Mouse (Mus musculus) left cerebral cortex, postnatal 4 days (tissue): Measurements from ENCODE around the gene Lrrc57. TPM values are rescaled to one million over a fixed set of nuclear protein-coding genes. Genes with fewer than 3 reads are reported as not detected.
A peak's percentile ranks its signal among the peaks of the same experiment; 100 is the strongest.
"Not testable (repeated sequence)": the region's sequence is repeated elsewhere in the genome, so short reads cannot be mapped to it uniquely, and the experiment has no call there.

ENCODE experiments used
- DNase-seq: peaks from one replicate; pipeline ENCODE4 v3.0.0-alpha.2; 2022
- intact Hi-C: fragments of 180-260 bp; cut with DNase I; formaldehyde crosslinking; loops from one replicate; pipeline ENCODE4 v1.15.1; 2025
- total RNA-seq, 2 experiments: library from RNA; stranded (reverse); gene quantifications; 2 replicates each; pipeline ENCODE4 v1.2.3; 2021

The Lrrc57 gene
- total RNA-seq, 2 experiments from 2014 or later, result 16.5 to 17.9 TPM

- no peak for DNase-seq
- intact Hi-C loops, result no loop called here
Measured at GRCm38 (mm10) chr2:120606021-120606690, 3.2 kb downstream of the Lrrc57 start.

DNA sequence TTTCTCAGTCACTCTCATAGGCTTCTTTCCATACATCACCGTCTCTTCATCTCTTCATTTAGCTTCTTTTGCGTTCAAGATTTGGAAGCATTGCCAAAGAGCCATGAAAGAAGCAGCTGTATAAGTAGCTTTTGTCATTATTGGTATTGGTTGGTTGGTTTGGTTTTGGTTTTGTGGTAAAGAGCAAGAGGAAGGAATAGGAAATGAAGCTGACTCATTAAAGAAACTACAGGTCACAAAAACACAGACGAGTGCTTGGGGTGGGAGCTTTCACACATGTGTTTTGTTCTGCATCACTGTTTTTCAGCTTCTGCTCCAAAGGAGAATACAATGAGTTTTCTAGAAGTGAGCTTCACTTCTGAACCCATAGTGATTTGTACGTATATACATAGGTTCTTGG, 9.8 kb downstream of the Lrrc57 start:
- intact Hi-C loops, result no loop called here
- no peak for DNase-seq

DNA sequence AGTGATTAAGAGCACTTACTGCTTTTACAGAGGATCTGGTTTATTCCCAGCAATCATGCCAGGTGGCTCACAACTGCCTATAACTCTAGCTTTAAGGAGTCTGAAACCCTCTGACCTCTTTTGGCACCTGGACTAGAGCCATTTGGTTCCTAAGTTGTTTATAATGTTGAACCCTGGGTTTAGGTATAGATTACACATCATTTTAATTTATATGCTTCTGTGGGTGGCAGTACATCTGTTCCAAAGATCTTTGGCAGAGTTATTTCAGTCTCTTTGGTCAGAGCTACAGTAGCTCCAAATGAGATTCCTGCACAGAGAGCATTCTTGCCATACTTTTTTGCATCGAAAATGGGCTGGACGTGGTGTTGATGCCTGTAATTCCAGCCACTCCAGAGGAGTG, 11.6 kb downstream of the Lrrc57 start:
- no peak for DNase-seq
- intact Hi-C loops, result no loop called here

- intact Hi-C loops, result no loop called here
- no peak for DNase-seq
Measured at GRCm38 (mm10) chr2:120592227-120592626, 17.1 kb downstream of the Lrrc57 start.

DNA sequence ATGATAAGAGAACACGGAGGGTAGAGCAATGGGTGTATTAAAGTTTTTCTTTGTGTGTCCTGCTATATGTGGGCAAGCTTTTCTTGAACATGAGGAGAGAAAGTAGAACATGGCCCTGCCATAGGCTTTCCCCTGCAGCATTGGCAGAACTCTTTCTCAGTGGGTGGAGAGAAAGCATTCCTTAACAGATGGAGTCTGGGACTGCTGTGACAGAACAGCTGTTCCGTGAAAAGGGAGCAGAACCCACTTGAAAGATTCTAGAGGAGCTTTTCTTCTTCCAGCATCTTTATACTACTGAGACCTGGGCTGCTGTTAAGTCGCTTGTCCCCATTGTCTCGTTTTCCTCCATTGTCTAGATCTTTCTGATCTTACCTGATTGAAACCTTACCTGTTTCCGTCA, 19.6 kb downstream of the Lrrc57 start:
- intact Hi-C loops, result no loop called here
- DNase-seq, result no peak

DNA sequence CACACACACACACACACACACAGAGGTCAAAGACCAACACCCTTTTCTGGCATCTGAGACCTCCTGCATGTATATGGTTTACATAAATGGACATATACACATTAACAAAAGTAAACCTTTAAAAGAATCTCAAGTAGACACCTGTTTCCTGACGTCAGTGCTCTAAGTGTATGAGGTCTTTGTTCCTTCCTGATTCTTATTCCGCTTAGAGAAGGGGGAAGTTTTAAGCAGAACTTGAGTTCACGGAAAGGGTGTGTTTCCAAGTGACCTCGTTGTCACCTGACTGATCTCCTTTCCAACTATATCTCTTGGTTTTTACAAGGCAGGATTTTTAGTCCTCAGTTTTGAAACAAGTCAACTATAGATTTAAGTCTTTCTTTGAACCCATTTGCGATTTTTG, 31.0 kb downstream of the Lrrc57 start:
- intact Hi-C loops, result no loop called here
- DNase-seq, result no peak

DNA sequence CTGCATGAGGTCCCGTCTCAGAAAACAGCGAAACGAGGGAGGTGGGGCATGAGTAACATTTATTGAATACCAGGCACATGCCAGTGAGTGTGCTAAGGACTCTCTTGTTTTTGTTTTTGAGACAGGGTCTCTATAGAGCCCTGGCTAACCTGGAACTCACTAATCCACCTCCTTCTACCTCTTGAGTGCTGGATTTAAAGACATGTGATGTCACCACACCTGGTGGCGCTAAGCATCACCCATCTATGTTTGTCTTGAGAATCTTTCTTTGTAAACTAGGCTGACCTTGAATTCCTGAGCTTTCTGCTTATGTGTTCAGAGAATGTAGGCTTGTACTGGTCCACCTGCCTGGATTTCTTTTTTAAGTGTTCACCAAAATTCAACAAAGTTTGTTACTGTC, 31.5 kb downstream of the Lrrc57 start:
- intact Hi-C loops, result no loop called here

DNA sequence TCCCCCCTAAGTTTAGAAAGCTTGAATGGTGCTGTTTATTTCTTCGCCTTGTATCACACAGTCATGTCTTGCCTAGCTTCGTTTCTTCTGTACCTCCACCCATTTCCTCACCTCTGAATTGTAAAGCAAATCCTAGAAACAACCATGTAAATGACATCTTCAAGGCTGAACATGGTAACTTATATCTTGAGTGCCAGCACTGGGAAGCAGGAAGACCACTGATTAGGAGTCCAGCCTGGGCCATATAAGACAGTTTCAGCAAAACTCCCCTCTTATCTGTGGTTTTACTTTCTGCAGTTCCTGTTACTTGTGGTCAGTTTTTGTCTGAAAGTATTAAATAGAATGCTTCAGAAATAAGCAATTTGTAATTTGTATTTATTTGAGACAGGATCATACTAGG, 33.3 kb downstream of the Lrrc57 start:
- no peak for DNase-seq
- intact Hi-C loops, result no loop called here

More for the DNA sequence above, 31.5 kb downstream of the Lrrc57 start:
- DNase-seq, result no peak

DNA sequence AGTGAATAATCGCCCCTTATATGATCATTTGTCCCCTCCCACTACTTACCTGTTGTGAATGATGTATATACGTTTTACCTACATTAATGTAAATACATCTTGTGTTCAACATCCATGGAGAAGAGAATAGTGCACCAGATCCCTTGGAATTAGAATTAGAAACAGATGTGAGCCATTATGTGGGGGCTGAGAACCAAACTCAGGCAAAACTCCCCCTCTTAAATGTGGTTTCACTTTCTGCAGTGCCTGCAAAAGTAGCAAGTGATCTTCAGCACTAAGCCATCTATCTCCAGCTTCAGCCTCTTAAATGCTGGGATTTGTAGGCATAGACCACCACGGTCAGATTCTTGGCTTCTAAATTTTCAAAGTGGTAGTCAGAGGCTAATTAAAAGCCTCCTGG, 34.2 kb downstream of the Lrrc57 start:
- DNase-seq, result no peak
- intact Hi-C loops, result no loop called here

- intact Hi-C loops, DNase-seq: not testable (repeated sequence)
Measured at GRCm38 (mm10) chr2:120572161-120572560, 37.2 kb downstream of the Lrrc57 start.

DNA sequence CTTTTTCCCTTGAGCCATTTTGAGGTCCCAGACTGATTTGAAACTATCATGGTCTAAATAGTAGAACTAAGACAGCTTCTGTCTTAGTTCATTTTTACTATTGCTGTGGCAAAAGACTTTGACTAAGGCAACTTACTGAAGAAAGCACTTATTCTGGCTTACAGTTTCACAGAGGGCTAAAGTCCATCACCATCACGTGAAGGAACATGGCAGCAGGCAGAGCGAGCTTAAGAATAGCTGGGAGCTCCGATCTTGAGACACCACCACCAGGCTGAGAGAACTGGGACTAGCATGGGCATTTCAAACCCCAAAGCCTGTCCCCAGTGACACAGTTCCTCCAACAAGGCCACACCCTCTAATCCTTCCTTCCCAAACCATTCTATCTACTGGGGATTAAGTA, 38.2 kb downstream of the Lrrc57 start:
- intact Hi-C loops, result no loop called here
- no peak for DNase-seq

DNA sequence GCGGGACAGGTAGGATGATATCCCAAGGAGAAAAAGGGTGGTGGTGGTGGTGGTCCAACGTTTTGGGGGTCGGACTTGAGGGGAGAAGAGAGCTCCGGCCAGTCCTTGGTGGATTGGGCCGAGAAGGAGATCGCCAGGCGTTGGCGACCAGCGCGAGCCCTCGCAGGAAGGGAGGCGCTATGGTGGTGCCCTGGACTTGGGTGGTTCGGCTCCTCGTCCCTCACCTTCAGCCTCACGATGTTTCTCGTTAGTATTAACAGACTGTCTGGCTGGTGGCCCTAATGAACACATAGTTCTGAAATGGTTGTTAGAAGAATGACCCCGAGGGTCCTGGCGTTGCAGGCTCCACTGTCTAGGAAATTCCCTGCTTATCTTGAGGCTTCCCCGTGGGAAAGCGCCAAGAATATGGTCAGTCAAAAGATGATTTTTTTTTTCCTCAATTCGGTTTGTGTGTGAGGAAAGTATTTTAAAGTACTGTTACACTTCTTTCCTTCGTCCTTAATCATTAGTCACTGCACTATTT, 41.5 kb downstream of the Lrrc57 start:
- intact Hi-C loops, result no loop called here
- no peak for DNase-seq

DNA sequence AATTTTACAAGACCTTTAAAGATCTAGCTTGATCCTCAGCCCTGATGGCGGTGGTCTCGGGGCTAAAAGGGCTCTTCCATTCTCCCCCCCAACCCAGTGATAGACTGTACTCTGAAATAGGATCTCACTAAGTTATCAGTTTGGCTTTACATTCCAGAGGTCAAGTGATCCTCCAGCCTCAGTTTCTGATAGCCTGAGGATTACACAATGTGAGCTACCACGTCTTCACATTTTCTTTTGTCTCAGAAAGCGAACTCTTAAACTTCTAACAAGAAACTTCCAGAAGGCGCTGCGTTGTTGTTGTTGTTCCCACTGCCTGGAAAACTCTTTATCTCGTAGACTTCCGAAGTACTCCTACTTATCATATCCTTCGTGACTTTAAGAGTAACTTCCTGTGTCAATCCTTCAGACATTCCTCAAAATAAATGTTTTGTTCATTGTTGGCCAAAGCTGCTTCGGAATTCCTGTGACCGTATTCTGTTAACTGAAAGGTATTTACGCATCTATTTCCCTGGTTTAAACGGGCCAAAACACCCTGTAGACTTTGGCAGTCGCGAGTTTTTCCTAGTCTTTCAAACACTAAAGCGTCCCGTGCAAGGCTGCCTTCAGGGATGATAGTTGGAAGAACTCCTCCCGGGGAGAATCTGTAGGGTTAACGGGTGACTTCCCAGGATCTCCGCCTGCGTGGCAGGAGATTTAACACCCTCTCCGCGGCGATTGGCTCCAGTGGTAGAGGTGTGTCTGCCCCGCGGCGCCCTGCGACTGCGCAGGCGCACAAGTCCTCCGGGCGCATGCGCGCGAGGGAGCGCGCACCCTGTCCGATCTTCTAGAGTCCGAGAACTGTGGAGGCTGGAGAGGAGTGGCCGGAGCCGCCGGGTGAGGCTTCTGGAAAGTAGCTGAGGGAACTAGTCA, 42.2 kb downstream of the Lrrc57 start, which contains the start of gene Snap23:
TSS of gene Snap23 (plus strand) at position 786 of the 912 bp plus-strand sequence.
- intact Hi-C loops, result no loop called here
- DNase-seq, result peak; percentile 93

- no peak for DNase-seq
- intact Hi-C loops, result no loop called here
Measured at GRCm38 (mm10) chr2:120565363-120565762, 44.0 kb downstream of the Lrrc57 start.

GRCm38 (mm10) chr2:120564548-120565188, 44.7 kb downstream of the Lrrc57 start:
- intact Hi-C loops, DNase-seq: not testable (repeated sequence)

GRCm38 (mm10) chr2:120563235-120563990, 45.9 kb downstream of the Lrrc57 start, which contains the start of gene Zfp106:
Zfp106 (minus strand) TSS chr2:120563843.
- DNase-seq, result peak; percentile 89
- intact Hi-C loops, result no loop called here

GRCm38 (mm10) chr2:120562859-120563234, 46.5 kb downstream of the Lrrc57 start:
- DNase-seq, result no peak
- intact Hi-C loops, result no loop called here

- intact Hi-C loops, result no loop called here
- DNase-seq, result no peak
Measured at GRCm38 (mm10) chr2:120561524-120561923, 47.8 kb downstream of the Lrrc57 start.

GRCm38 (mm10) chr2:120558813-120559212, 50.5 kb downstream of the Lrrc57 start:
- intact Hi-C loops, result no loop called here
- DNase-seq, result no peak

DNA sequence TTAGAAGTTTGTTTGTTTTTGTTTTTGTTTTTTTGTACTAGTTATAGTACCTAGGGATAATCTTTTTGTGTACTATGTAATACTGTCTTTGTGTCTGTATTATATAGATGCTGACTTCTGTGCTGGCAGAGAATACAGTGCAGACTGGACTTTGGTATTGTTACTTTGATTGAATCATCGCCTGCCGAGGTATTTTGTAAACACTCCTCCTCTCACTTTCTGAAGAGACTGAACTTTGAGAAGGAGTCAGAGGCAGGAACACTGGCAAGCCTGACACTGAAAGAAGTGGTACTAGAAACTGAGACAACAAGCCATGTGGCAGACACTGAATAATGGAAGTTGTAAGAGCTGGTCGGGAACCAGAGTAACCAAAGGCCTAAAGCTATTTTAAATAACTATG, 52.5 kb downstream of the Lrrc57 start:
- intact Hi-C loops, result no loop called here
- no peak for DNase-seq
